Mouse (Mus musculus) hindbrain, embryonic 11.5 days (tissue): Measurements from ENCODE around the gene Ttc9b. TPM values are rescaled to one million over a fixed set of nuclear protein-coding genes. Genes with fewer than 3 reads are reported as not detected.

Experiments used
- ATAC-seq: fragments of 200-750 bp; cut with Nextera tagmentation; 2 replicates; pipeline ENCODE4 v1.8.0; 2017; ENCODE audit warnings: mild to moderate bottlenecking, moderate TSS enrichment, moderate library complexity; ENCODE audit not compliant: low FRiP score
- DNase-seq: peaks from one replicate; pipeline ENCODE4 v3.0.0-alpha.2; 2015; ENCODE audit warnings: low spot score
- H3K27ac ChIP-seq: fragments of 300-500 bp; sonication (generic); 2 replicates; pipeline ENCODE4 v1.5.1; 2014; ENCODE audit warnings: mild to moderate bottlenecking, low read depth, low read length
- H3K27me3 ChIP-seq: fragments of 300-500 bp; sonication (generic); 2 replicates; pipeline ENCODE4 v1.6.1; 2014; ENCODE audit warnings: mild to moderate bottlenecking, low read length, moderate library complexity, mixed read lengths; ENCODE audit not compliant: control insufficient read depth, insufficient read depth
- H3K36me3 ChIP-seq: fragments of 300-500 bp; sonication (generic); 2 replicates; pipeline ENCODE4 v1.6.1; 2014; ENCODE audit warnings: mild to moderate bottlenecking, low read length, moderate library complexity, mixed read lengths; ENCODE audit not compliant: control insufficient read depth, insufficient read depth
- H3K4me1 ChIP-seq: fragments of 300-500 bp; sonication (generic); replicated peaks from 2 replicates; pipeline ENCODE4 v1.6.1; 2014; ENCODE audit warnings: low read length, mixed read lengths; ENCODE audit not compliant: control insufficient read depth, insufficient read depth
- H3K4me2 ChIP-seq: fragments of 300-500 bp; sonication (generic); replicated peaks from 2 replicates; pipeline ENCODE4 v1.6.1; 2014; ENCODE audit warnings: mild to moderate bottlenecking, low read depth, low read length
- H3K4me3 ChIP-seq: fragments of 300-500 bp; sonication (generic); 2 replicates; pipeline ENCODE4 v1.5.1; 2014; ENCODE audit warnings: low read depth, low read length
- H3K9ac ChIP-seq: fragments of 300-500 bp; sonication (generic); 2 replicates; pipeline ENCODE4 v1.6.1; 2014; ENCODE audit warnings: low read depth, low read length
- H3K9me3 ChIP-seq: fragments of 300-500 bp; sonication (generic); 2 replicates; pipeline ENCODE4 v1.6.1; 2016; ENCODE audit warnings: low read length; ENCODE audit not compliant: control insufficient read depth
- WGBS: fragments of 180-500 bp; shearing (Covaris S2); extraction: QIAGEN DNeasy Blood & Tissue Kit; methylation state at CpG from one replicate; pipeline ENCODE4 v1.1.7; 2014; 5-methylcytosine and 5-hydroxymethylcytosine counted together
- polyA plus RNA-seq: library from polyadenylated mRNA; unstranded; fragments of >200 nt; fragmentation: Nextera tagmentation; extraction: Ambion mirVana; gene quantifications from 2 replicates; pipeline ENCODE4 v1.2.1, GENCODE M21; 2014

Ttc9b gene
- 11.2 and 13.4 TPM in 2 replicates for polyA plus RNA-seq

DNA sequence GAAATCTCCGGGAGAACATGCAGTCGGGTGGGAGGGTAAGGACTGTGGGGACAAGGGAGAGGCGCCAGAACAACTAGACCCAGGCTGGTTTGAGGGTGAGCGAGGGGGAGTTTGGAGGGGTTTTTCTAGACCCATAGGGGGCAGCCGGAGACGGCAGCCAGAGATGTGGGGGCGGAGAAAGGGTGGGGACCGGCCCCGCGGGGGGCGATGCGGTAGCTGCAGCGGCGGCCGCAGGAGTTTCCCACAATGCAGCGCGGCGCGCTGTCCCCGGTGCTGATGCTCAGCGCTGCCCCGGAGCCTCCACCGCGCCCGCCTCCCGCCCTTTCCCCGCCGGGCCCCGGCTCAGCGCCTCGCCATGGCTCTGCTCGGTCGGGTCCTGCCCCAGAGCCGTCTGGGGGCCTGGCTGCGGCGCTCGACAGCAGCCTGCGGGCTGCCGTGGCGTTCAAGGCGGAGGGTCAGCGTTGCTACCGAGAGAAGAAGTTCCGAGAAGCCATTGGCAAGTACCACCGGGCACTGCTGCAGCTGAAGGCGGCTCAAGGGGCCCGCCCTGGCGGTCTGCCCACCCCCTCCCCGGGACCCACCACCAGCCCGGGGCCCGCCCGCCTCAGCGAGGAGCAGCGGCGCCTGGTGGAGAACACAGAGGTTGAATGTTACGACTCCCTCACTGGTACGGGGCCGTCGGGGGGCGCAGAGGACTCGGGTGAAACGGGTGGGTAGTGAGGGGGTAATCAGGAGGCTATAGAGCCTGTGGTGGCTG, at the start of gene Ttc9b:
Ttc9b (plus strand) TSS at position 235 of the 757 bp plus-strand sequence.
- DNase-seq (peak; percentile 84), ATAC-seq (peak; percentile 71)
- Histone ChIP-seq H3K9ac (peak within 1 kb of the TSS; percentile 73), H3K27ac (peak within 1 kb of the TSS; percentile 66), H3K27me3 (peaks cover 30% of the 10 kb centered on the region), H3K36me3 (no peaks in the 10 kb centered on the region), H3K4me2 (peak within 1 kb of the TSS; percentile 79), H3K4me1 (no peaks in the 10 kb centered on the region), H3K4me3 (peak within 1 kb of the TSS; percentile 48), H3K9me3 (no peaks in the 10 kb centered on the region)
- 3% methylated on average over 36 of the region's 62 CpGs for WGBS

DNA sequence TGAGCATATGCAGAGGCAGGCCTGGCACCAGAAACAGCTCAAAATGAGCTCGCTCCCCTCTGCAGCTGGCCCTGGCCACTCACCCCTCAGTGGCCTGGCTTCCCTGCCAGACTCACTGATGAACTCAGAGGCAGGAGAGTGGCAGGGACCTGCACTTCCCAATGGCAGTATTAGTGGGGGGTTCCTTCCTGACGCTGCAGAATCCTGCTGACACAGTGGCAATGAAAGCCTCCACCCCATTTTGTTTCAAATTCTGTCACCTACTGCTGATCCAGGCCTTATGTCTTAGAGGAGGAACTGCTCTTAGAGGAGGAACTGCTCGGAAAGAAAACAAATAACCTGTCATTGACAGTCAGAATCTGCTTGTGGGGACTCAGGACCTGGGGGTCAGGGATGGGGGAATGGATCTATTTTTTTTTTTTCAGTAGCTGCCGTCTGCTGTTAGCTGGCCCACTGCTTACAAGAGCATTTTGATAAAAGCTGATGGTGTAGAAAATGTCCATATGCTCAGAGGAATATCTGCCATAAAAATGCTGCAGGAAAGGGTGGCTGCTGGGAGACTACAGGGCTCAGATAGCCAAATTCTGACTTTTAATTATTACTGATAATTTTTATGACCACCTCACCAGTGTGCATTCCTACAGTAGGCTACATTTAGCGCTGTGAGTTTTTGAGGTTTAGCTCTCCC, 48.9 kb upstream of the Ttc9b start:
- ATAC-seq (no peak), DNase-seq (no peak)
- no peak overlapping the region for H3K4me2 ChIP-seq
- WGBS = 47% methylated on average over 5 of the region's 5 CpGs
- no peak overlapping the region for H3K4me3 ChIP-seq
- H3K9me3 ChIP-seq = no peaks in the 10 kb centered on the region
- H3K9ac ChIP-seq = no peak overlapping the region
- H3K4me1 ChIP-seq = peaks cover 9% of the 10 kb centered on the region; the same call in 1 of the 2 replicates
- no peaks in the 10 kb centered on the region for H3K36me3 ChIP-seq
- H3K27me3 ChIP-seq = no peaks in the 10 kb centered on the region
- H3K27ac ChIP-seq = no peak overlapping the region

DNA sequence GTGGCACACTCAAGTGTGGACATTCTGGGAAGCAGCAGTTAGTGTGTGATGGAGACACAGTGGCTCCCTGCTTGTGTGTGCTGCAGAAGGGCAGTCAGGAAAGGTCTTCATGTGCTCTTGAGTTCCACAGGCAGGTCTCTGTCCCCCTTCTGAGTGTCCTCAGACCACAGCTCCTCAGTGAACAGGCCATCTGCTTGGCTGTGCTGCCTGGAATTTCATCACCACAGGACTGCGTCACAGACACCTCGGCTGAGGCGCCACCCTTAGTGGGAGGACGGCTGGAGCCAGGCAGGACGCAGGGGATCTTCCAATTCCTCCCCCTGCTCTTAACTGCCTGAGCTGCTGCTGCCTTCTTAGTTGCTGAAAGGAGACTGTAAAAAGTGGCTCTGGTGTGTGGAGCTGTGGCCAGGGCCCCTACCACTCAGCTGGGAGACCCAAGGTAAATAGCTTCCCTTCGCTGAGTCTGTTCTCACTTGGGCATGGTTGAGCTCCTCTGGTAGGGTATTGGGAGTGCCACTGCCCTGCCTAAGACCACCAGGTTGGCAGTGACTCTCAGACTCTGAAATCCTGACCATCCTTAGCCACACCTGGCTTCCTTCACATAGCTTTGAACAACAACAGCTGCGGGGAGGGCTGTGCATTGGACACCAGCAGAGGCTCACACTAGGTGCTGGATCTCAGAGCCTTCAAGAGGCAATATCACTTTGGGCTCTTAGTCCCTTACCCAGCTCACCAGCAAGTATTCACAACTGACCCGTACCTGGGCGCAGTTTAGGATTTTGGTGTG, 48.0 kb upstream of the Ttc9b start:
- Histone ChIP-seq H3K9me3 (no peaks in the 10 kb centered on the region), H3K4me2 (no peak overlapping the region), H3K27me3 (no peaks in the 10 kb centered on the region), H3K4me1 (peaks cover 9% of the 10 kb centered on the region; the same call in 1 of the 2 replicates), H3K27ac (no peak overlapping the region), H3K9ac (no peak overlapping the region), H3K4me3 (no peak overlapping the region), H3K36me3 (no peaks in the 10 kb centered on the region)
- ATAC-seq (no peak), DNase-seq (no peak)
- 74% methylated on average over 9 of the region's 9 CpGs for WGBS

DNA sequence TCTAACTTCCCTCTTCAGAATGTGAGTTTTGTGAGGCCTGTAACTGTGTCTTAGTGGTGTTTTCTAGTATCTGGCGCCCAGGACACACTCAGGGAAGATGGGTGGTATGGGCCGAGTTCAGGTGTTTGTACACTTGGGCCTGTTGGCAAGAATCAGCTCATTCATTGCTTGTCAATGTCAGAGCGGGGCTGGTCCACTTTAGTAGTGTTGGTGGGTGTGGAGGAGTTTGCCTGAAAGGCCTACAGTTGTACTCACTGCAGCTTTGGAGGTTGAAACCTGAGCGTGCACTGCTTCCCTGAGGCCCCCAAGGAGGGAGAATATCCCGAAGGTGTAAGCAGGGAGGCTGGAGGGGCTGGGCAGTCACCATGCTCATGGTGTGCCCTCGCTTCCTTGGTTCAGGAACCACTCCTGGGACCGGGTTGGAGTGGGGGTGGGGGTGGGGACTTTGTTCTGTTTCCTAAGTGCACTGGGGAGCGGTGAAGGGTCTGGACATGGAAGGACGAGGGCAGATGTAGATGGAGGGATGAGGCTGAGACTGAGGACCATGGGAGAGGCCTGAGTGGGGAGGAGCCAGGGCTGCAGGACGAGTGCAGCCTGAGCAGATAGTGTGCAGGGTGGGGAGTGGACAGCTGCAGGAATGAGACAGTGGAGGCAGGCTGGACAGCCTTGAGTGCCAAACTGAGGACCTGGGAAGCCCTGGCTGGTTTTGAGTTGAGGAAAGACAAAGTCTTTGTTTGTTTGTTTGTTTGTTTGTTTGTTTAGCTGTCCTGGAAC, 47.0 kb upstream of the Ttc9b start:
- H3K9me3 ChIP-seq = no peaks in the 10 kb centered on the region
- H3K9ac ChIP-seq = no peak overlapping the region
- peak; percentile 8 for DNase-seq
- ATAC-seq = peak; percentile 47; the same call in 1 of the 2 replicates
- WGBS = 62% methylated on average over 10 of the region's 10 CpGs
- H3K36me3 ChIP-seq = no peaks in the 10 kb centered on the region
- peaks cover 9% of the 10 kb centered on the region; the same call in 1 of the 2 replicates for H3K4me1 ChIP-seq
- no peak overlapping the region for H3K4me2 ChIP-seq
- H3K4me3 ChIP-seq = no peak overlapping the region
- peak overlapping the region; percentile 56; the same call in 1 of the 2 replicates for H3K27ac ChIP-seq
- no peaks in the 10 kb centered on the region for H3K27me3 ChIP-seq

DNA sequence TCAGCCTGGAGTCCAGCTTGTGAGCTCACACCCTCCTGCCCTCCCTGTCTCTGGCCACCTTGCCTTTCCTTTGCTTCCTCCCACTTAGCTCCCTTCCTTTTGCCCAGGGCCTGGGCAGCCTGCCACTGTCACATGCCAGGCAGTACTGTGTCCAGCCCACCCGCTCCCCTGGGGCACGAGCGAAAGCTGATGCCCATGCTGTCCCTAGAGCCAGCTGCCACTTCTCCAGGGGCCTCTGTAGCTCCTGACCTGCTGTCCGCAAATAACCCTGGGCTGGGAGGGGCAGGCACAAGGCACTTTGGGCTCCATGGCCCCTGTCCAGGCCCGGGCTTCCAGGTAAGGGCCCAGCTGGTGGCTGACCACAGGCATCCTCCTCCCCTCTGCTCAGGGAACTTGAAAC, 46.1 kb upstream of the Ttc9b start:
- H3K27me3 ChIP-seq = no peaks in the 10 kb centered on the region
- ATAC-seq = peak; percentile 43
- 42% methylated on average over 5 of the region's 5 CpGs for WGBS
- no peak overlapping the region for H3K4me3 ChIP-seq
- H3K4me1 ChIP-seq = peaks cover 9% of the 10 kb centered on the region; the same call in 1 of the 2 replicates
- no peaks in the 10 kb centered on the region for H3K9me3 ChIP-seq
- no peak overlapping the region for H3K9ac ChIP-seq
- DNase-seq = peak; percentile 15
- peak overlapping the region; percentile 56 for H3K27ac ChIP-seq
- no peak overlapping the region for H3K4me2 ChIP-seq
- H3K36me3 ChIP-seq = no peaks in the 10 kb centered on the region

DNA sequence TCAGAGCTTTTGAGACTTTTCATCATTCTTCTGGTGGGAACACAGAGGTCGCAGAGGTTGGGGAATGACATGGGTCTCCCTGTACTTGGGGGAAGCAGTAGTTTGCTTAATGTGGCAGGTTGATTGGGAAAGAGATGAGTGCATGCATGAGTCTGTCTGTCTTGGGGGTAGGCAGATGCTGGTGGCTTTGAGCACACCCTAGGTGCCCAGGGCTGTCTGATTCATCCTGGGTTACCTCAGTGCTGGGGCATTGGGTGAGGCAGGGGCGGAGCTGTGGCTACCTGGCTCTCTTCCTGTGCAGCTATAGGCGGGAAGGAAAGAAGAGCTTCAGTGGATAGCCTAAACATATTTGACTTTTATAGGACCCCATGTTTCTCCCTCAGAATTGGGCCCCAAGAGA, 45.6 kb upstream of the Ttc9b start:
- no peak overlapping the region for H3K4me2 ChIP-seq
- no peak overlapping the region for H3K27ac ChIP-seq
- H3K27me3 ChIP-seq = no peaks in the 10 kb centered on the region
- no peak overlapping the region for H3K9ac ChIP-seq
- ATAC-seq (no peak), DNase-seq (no peak)
- peaks cover 9% of the 10 kb centered on the region; the same call in 1 of the 2 replicates for H3K4me1 ChIP-seq
- no peaks in the 10 kb centered on the region for H3K36me3 ChIP-seq
- no peaks in the 10 kb centered on the region for H3K9me3 ChIP-seq
- 86% methylated on average over 3 of the region's 3 CpGs for WGBS
- no peak overlapping the region for H3K4me3 ChIP-seq

DNA sequence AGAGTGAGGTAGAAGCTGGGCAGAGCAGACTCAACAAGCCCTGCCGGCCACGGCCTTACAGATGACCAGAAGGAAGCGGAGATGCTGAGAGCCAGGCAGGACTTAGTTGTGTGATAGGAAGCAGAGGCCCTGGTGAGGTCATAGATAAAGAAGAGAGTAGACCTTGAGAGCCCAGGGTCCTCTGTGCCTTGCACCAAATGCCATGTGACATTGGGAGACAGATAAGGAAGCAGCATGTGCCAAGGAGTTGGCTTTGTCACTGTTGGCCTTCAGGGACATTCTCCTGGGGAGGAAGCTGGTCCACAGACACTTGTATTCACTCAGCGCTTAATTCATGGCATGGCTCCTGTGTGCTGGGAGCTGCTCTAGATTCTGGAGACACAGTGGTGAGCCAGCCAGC, 44.4 kb upstream of the Ttc9b start:
- DNase-seq (no peak), ATAC-seq (no peak)
- H3K4me2 ChIP-seq = no peak overlapping the region
- H3K4me1 ChIP-seq = peaks cover 9% of the 10 kb centered on the region; the same call in 1 of the 2 replicates
- no peaks in the 10 kb centered on the region for H3K36me3 ChIP-seq
- H3K27me3 ChIP-seq = no peaks in the 10 kb centered on the region
- H3K27ac ChIP-seq = no peak overlapping the region
- no peak overlapping the region for H3K9ac ChIP-seq
- no peaks in the 10 kb centered on the region for H3K9me3 ChIP-seq
- H3K4me3 ChIP-seq = no peak overlapping the region
- WGBS = 97% methylated on average over 4 of the region's 4 CpGs

DNA sequence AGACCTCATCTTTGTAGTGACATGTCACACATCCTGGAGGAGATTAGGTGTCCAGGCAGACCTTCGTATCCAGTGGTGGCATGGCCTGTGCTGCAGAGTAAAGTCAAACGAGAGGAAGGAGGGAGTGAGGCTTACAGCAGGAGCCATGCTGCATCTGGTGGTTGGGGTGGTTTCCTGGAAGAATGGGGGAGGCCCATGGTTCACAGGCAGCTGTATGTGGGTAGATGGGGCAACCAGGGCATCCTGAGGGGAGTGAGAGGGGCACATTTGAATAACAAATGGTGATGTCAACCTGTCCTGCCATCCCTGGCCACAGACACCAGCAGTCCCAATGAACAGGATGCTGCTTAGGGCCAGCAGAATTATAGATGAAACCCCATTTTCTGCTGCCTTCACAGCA, 44.0 kb upstream of the Ttc9b start:
- no peak for DNase-seq
- no peak for ATAC-seq
- Histone ChIP-seq H3K4me1 (peaks cover 9% of the 10 kb centered on the region; the same call in 1 of the 2 replicates), H3K27ac (no peak overlapping the region), H3K27me3 (no peaks in the 10 kb centered on the region), H3K4me2 (no peak overlapping the region), H3K4me3 (no peak overlapping the region), H3K36me3 (no peaks in the 10 kb centered on the region), H3K9ac (no peak overlapping the region), H3K9me3 (no peaks in the 10 kb centered on the region)
- WGBS = 81% methylated on average over 2 of the region's 2 CpGs
